Mouse (Mus musculus): ENCODE measurements around the gene Ssbp1.

The Ssbp1 gene

DNA sequence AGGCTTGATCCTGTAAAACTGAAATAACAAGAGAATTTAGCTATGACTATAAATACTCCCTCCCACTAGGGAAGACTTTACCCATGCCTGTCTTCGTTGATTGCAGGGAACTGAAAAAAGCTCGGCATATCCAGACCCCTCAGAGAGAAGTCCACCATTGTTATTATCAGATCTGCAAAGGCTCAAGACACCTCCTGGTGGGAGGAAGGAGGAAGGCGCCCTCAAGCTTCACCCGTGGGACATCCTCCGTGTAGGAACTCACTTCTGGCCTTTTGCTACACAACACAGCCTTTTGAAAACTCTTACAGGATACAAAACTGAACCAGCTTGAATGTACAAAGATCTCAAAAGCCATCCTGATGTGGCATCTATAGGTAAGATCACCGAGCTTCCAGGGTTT, 5.4 kb upstream of the Ssbp1 start:
- DNase-seq (ENCODE audit: low spot score) = no peak

DNA sequence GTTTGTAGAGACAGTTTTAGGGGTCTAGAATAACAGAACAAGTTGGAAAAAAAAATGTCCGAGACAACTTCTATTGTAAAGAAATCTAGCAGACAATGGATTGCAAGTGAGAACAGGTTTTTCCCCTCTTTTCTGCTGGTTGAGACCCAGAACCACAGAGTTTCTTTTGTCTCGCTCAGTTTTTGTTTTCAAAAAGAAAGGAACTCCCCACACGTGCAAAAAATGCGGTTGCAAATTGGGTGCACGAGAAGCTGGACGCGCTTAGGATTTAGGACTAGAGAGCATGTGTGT, 513 bp downstream of the Ssbp1 start:
- DNase-seq (ENCODE audit: low spot score) = no peak

DNA sequence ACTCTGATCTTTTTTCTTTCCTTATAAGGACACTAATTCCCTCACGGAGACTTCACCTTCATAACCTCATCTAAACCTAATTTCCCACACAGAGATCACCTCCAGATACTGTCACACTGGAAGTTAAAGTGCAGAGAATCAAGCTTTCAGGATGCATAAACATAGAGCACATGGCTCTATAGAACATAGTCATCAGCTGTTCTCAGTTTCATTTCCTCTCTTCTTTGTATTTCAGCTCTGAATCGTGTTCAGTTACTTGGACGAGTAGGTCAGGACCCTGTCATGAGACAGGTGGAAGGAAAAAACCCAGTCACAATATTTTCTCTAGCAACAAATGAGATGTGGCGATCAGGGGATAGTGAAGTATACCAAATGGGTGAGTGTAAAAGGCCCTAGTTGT, 5.0 kb downstream of the Ssbp1 start:
- no peak for DNase-seq (ENCODE audit: low spot score)

DNA sequence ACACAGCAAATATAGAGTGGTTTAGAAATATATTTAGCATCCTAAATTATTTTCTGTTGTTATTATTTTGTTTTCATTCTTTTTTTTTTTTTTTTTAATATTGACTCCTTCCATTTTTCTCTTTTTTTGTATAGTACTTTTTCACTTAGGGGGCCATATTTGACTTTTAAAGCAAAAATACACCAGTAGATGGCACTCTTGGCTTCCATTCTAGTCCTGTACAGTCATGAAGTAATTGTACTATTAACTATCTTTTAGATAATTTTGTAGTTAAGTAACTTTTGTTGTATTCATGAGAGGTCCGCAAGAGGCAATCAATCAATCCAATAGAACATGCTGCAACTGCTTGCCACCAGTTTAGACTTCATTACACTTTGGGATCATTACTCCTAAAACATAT, 8.6 kb downstream of the Ssbp1 start:
- DNase-seq (ENCODE audit: low spot score) = no peak

DNA sequence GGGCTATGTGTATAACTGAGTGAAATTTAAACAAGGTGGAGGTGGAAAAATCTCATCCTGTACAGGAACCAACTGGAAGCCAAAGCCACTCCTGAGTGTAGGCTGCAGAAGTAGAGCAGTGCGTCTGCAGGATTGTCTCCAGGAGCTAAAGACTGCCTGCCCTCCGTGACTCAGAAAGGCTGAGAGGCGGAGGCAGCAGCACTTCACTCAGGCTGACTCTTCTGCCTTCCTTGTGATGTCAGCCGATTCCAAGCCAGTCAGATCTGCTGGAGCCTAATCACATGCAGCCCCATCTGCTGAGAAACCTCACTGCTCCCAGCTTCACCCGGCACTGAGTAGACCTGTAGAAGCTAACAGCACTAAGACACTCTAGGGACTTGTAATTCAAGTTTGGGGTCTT, 11.2 kb downstream of the Ssbp1 start:
- no peak for DNase-seq (ENCODE audit: low spot score)

DNA sequence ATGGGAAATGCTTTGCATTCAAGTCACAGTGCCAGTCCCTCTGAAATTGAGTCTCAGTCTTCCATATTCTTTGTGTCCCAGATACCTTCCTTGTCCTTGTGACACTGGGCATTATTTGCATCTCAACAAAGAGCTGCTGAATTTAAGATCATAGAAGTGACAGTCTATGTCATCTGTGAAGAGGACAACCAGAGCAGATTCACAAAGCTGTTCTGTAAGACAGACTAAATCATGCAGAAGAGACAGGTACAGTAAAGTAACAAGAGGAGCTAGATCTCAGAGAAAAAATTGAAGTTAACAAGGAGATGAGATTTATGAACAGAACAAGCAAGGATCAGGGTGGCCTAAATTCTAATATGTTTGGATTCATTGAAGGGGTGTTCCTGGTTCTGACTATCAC, 19.8 kb downstream of the Ssbp1 start, which contains the start of gene Tas2r137:
Tas2r137 (plus strand) TSS at position 301 of the 400 bp plus-strand sequence.
- DNase-seq (ENCODE audit: low spot score) = no peak

DNA sequence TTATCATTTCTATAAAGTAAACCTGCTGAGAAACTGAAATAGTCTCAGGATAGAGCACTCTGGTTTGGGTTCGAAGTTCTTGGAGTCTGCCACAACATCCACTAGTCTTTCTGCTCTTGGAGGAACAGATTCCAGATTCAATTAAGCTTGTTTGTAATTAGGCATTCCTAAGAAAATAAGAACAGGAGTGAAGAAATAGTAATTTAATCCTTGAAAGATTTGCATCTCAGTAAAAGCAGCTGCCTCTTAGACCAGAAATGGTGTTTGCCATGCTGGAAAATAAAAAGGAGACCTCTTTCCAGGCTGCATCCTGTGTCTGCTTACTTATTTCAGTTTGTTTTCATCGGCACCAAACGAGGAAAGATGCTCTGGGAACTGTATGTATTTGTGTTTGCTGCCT, 22.1 kb downstream of the Ssbp1 start, which contains the start of gene Tas2r108:
Tas2r108 (plus strand) TSS at position 301 of the 400 bp plus-strand sequence.
- no peak for DNase-seq (ENCODE audit: low spot score)

DNA sequence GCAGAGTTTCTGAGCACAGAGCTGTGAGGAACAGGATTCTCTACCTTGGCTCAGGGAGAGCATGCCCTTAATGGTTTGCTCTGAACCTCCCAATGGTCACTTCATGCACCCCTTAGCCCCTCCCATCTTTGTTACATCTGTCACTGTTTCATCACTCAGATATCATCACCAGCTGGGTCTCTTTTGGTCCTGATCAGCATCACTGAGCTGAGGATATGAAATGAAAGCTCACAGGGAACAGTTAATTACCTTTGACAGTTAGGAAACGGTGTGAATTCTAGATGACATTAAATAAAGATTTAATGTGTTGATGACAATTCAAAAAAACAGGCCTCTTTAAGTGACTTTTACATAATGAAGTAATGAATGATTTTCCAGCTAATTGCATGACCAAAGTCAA, 48.3 kb downstream of the Ssbp1 start, which contains the start of gene Prss37:
Prss37 (minus strand) TSS at position 101 of the 400 bp plus-strand sequence.
- DNase-seq (ENCODE audit: low spot score) = no peak

All from left cerebral cortex, adult 11 months (tissue).